Mouse (Mus musculus) ovary, postnatal 14 days (tissue): ENCODE data around the gene Map3k13.
"Not testable (repeated sequence)": the region's sequence is repeated elsewhere in the genome, so short reads cannot be mapped to it uniquely, and the experiment has no call there.

Experiments used
- DNase-seq: peaks from one replicate; pipeline ENCODE4 v3.0.0; 2022; ENCODE audit warnings: low spot score

Map3k13 gene

GRCm38 (mm10) chr16:21908906-21909305, 114.8 kb downstream of the Map3k13 start:
- not testable (repeated sequence) for DNase-seq

DNA sequence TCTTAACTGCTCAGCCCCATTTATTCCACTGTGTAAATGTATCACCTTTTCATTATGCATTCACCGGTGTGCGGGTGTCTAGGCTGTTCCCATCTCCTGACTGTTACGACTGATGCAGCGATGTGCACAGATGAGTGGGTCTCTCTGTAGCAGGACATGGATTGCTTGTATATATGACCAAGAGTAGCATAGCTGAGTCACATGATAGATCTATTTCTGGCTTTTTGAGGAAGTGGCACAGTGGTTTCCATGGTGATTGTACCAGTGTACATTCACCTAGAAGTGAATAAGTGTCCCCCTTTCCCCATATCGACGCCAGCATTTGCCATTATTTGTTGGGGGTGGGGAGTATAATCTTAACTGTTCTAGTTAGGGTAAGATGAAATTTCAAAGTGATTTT, 119.2 kb downstream of the Map3k13 start:
- no peak for DNase-seq

- no peak for DNase-seq
Observed at GRCm38 (mm10) chr16:21916681-21917080, 122.5 kb downstream of the Map3k13 start.

GRCm38 (mm10) chr16:21928471-21928870, 134.3 kb downstream of the Map3k13 start:
- DNase-seq: no peak

DNA sequence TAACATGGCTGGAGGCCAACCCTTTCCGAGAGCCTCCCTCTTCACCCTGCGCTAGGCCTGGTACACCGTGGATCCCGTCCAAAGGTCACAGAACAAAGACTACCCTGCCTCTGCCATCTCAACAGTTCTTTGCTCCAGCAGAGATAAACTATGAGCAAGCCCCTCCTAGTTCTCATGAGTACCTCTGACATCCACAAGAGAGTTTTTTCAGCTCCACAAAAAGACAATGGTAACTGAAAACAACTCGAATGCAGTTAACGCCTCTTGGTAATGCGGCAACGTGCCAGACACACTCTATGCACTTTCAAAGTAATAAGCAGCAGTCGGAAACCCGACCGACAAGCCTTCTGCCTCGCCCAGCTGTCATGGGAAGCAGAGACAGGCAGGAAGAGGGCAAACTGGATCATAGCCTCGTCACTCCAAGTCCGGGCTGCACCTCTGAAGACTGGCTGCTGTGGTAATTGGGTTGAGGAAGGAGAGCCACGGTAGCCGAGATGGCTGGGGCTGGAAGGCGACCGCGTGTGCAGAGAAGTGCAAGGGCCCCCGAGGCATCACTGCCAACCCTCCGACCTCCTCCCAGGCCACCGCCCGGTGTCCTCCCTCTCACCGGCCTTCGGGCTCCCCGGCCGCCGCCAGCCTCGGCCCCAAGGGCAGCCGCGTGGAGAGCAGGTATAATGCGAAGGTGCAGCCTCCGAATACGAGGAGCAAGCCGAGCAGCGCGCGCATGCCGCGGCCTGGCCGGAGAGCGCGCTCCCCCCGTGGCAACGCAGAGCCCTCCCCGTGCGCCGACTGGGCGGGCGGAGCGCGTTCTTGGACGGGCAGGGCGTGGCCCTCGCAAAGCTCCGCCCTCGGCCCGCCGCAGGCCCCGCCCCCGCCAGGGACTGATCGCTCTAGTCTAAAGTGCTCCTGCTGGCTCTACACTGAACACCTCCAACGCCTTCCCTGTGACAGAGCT, 152.9 kb downstream of the Map3k13 start, which contains the start of gene Tmem41a:
Gene Tmem41a, minus strand, starts transcription at position 792 of the 955 bp plus-strand sequence.
- peak; percentile 83 for DNase-seq

DNA sequence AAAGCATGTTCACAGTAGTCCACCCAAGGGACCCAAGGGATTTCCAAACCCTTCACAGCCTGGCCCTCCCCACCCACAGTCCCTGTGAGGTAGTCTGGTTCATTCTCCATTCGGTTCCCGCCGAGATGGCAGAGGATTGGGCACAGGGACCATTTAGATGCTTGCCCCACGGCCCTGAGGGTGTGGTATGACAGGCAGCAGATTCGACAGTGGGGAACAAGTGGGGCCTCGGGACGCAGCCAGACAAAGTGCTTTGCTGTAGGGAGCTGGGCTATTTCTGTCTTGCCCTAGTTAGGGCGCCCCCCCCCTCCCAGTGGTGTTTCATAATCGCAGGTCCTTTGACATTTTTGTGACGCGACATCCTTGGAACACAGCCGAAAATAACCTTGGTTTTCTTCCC, 161.4 kb downstream of the Map3k13 start:
- no peak for DNase-seq

DNA sequence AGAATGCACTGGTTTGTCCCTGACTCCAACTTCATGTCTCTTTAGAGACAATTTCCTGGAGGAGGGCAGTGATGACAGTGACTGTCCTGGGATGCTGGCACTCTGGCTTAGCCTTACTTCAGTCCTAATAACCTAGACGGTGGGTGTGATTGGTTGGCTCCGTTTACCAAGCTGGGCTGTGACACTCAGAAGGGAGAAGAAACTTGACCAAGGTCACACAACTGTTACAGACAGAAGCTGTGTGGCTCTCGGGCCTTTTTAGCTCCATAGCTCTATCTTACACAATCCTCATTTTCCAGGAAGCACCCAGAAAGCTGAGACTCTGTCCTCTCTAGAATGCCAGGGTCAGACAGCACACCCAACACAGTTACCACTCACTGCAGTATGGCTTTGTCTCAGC, 171.4 kb downstream of the Map3k13 start:
- DNase-seq: no peak

DNA sequence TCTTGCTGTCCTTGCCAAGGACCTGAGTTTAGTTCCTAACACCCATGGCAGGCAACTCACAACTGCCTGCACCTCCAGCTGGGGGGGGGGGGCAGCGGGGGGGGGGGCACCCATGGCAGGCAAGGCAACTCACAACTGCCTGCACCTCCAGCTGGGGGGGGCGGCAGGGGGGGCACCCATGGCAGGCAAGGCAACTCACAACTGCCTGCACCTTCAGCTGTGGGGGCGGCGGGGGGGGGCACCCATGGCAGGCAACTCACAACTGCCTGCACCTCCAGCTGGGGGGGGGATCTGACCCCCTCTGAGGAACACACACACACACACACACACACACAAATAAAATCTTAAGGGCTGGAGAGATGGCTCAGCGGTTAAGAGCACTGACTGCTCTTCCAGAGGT, 175.7 kb downstream of the Map3k13 start:
- no peak for DNase-seq

GRCm38 (mm10) chr16:21970536-21970935, 176.4 kb downstream of the Map3k13 start:
- no peak for DNase-seq

DNA sequence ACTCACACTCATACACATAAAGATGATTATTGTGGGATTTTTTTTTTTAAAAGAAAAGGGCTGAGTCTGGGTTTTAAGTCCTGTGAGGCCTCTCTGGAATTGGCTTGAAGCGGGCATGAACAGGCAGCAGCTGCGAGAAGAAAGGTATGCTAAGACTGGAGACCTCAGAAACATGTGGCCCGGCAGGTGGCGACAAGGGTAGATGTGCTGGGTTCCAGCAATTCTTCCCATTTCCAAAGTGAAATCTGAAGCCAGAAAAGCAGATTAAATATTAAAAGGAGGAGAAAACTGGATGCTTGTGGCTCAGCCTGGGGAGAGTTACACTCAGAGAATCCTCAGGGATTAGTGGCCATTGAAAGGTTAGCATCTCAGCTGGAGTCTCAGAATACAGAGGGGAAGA, 177.3 kb downstream of the Map3k13 start:
- DNase-seq: no peak

GRCm38 (mm10) chr16:21976203-21976602, 182.1 kb downstream of the Map3k13 start:
- DNase-seq: no peak

DNA sequence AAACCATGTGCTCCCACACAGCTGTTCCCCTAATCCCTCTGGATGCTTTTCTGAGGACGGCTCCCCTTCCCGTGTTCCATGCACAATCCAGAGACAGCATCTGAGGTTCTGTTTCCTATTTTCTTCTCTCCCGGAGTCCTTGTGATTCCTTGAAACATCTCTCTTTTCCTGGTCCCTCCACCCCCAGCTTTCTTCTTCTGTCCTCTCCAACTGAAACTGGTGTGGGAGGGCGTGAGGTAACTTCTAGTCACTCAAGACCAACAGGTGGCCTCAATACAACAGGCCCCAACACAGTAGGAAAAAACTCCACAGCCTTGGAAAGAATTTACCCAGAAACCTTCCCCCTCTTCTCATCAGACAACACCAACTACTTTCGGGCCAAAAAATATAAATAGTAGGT, 183.2 kb downstream of the Map3k13 start:
- DNase-seq: no peak
